Mouse (Mus musculus) small intestine, adult 2 months (tissue): Measurements from ENCODE around the gene Exosc2. TPM values are rescaled to one million over a fixed set of nuclear protein-coding genes. Genes with fewer than 3 reads are reported as not detected.
A peak's percentile ranks its signal among the peaks of the same experiment; 100 is the strongest.
"Not testable (repeated sequence)": the region's sequence is repeated elsewhere in the genome, so short reads cannot be mapped to it uniquely, and the experiment has no call there.

Experiments used
- H3K27ac ChIP-seq: fragments of 200-500 bp; 2 replicates; pipeline ENCODE4 v1.5.1; 2012; ENCODE audit warnings: low read depth, low read length, control low read depth, inconsistent platforms; ENCODE audit not compliant: insufficient read depth
- H3K27me3 ChIP-seq: fragments of 200-500 bp; 2 replicates; pipeline ENCODE4 v1.6.1; 2012; ENCODE audit warnings: mild to moderate bottlenecking, moderate library complexity, low read length, inconsistent platforms; ENCODE audit not compliant: control insufficient read depth, insufficient read depth
- H3K36me3 ChIP-seq: fragments of 200-500 bp; 2 replicates; pipeline ENCODE4 v1.6.1; 2012; ENCODE audit warnings: mild to moderate bottlenecking, low read length, control low read depth, inconsistent platforms; ENCODE audit not compliant: control insufficient read depth, insufficient read depth
- H3K4me1 ChIP-seq: fragments of 200-500 bp; 2 replicates; pipeline ENCODE4 v1.6.1; 2012; ENCODE audit warnings: low read length, inconsistent platforms, mixed read lengths; ENCODE audit not compliant: control insufficient read depth, insufficient read depth, insufficient read length
- H3K4me3 ChIP-seq: fragments of 200-500 bp; 2 replicates; pipeline ENCODE4 v1.5.1; 2012; ENCODE audit warnings: low read depth, mild to moderate bottlenecking, control low read depth, inconsistent platforms, low read length, moderate library complexity
- CTCF ChIP-seq: fragments of 200-500 bp; IDR thresholded peaks from 2 replicates; pipeline ENCODE4 v1.5.1; 2012; ENCODE audit warnings: low read depth, mild to moderate bottlenecking, control low read depth, inconsistent platforms, low read length, moderate library complexity, mixed read lengths; ENCODE audit not compliant: insufficient replicate concordance, insufficient read length; ENCODE audit errors: extremely low read depth
- POLR2A ChIP-seq: fragments of 200-500 bp; IDR thresholded peaks from 2 replicates; pipeline ENCODE4 v1.6.1; 2012; ENCODE audit warnings: low read depth, mild to moderate bottlenecking, control low read depth, inconsistent platforms, low read length, moderate library complexity
- WGBS: fragments of 180-500 bp; shearing (Covaris S2); methylation state at CpG from one replicate; pipeline ENCODE4 v1.1.7; 2018; 5-methylcytosine and 5-hydroxymethylcytosine counted together
- polyA plus RNA-seq: library from polyadenylated mRNA; depleted of rRNA; stranded (reverse); fragments of >200 nt; gene quantifications from 2 replicates; pipeline ENCODE4 v1.2.3, GENCODE M21; 2012

Exosc2 gene
- polyA plus RNA-seq, 1 experiment, result 4.0 TPM

- not testable (repeated sequence) for H3K27me3 ChIP-seq, H3K4me1 ChIP-seq, H3K27ac ChIP-seq, H3K4me3 ChIP-seq
- H3K36me3 ChIP-seq, result peaks cover 17% of the 10 kb centered on the region
- 83% methylated on average over 15 of the region's 15 CpGs for WGBS
- TF ChIP-seq CTCF, result peak; percentile 16; the same call in 1 of the 2 replicates
These were observed 10.7 kb downstream of the Exosc2 start for GRCm38 (mm10) chr2:31681051-31681707.

GRCm38 (mm10) chr2:31681731-31682235 is 11.3 kb downstream of the Exosc2 start:
- TF ChIP-seq POLR2A (no peak), CTCF (no peak)
- whole genome bisulfite sequencing, result 85% methylated on average over 6 of the region's 6 CpGs
- Histone ChIP-seq H3K27ac (no peak overlapping the region), H3K27me3 (no peaks in the 10 kb centered on the region), H3K36me3 (peaks cover 17% of the 10 kb centered on the region), H3K4me3 (no peak overlapping the region), H3K4me1 (no peaks in the 10 kb centered on the region)

- TF ChIP-seq CTCF (no peak), POLR2A (no peak)
- H3K27ac ChIP-seq, result no peak overlapping the region
- peaks cover 14% of the 10 kb centered on the region for H3K36me3 ChIP-seq
- 14% methylated on average over 2 of the region's 2 CpGs for WGBS
- H3K27me3 ChIP-seq, result no peaks in the 10 kb centered on the region
- 0 out of 2 replicates have a peak, but pooled peaks cover 4% of the 10 kb centered on the region for H3K4me1 ChIP-seq
- no peak overlapping the region for H3K4me3 ChIP-seq
These were observed 13.2 kb downstream of the Exosc2 start for GRCm38 (mm10) chr2:31683666-31684065.

- Histone ChIP-seq H3K27me3 (no peaks in the 10 kb centered on the region), H3K36me3 (peaks cover 3% of the 10 kb centered on the region; the same call in 1 of the 2 replicates), H3K27ac (peak within 1 kb of the TSS; percentile 84), H3K4me3 (peak within 1 kb of the TSS; percentile 83), H3K4me1 (peaks cover 7% of the 10 kb centered on the region; the same call in 1 of the 2 replicates)
- WGBS, result under 1% methylated on average over 64 of the region's 64 CpGs
- TF ChIP-seq POLR2A, result peak; percentile 92
- peak; percentile 24; the same call in 1 of the 2 replicates for TF ChIP-seq CTCF
These were observed 17.8 kb downstream of the Exosc2 start, which contains the start of gene Abl1 for GRCm38 (mm10) chr2:31688074-31688925. TSS of gene Abl1 (plus strand) at chr2:31688376.

- peak overlapping the region; percentile 84 for H3K27ac ChIP-seq
- no peaks in the 10 kb centered on the region for H3K27me3 ChIP-seq
- TF ChIP-seq POLR2A (no peak), CTCF (no peak)
- under 1% methylated on average over 12 of the region's 12 CpGs for WGBS
- H3K36me3 ChIP-seq, result peaks cover 5% of the 10 kb centered on the region
- peak overlapping the region; percentile 83 for H3K4me3 ChIP-seq
- H3K4me1 ChIP-seq, result peaks cover 7% of the 10 kb centered on the region; the same call in 1 of the 2 replicates
These were observed 18.5 kb downstream of the Exosc2 start for GRCm38 (mm10) chr2:31689045-31689444.

- H3K27ac ChIP-seq, result peak overlapping the region; percentile 84
- H3K4me1 ChIP-seq, result peaks cover 7% of the 10 kb centered on the region; the same call in 1 of the 2 replicates
- TF ChIP-seq CTCF (no peak), POLR2A (no peak)
- no peak overlapping the region; the same call in 1 of the 2 replicates for H3K4me3 ChIP-seq
- 25% methylated on average over 3 of the region's 3 CpGs for WGBS
- H3K36me3 ChIP-seq, result peaks cover 11% of the 10 kb centered on the region
- no peaks in the 10 kb centered on the region for H3K27me3 ChIP-seq
These were observed 19.5 kb downstream of the Exosc2 start for GRCm38 (mm10) chr2:31690063-31690462.

GRCm38 (mm10) chr2:31698209-31698608 is 27.7 kb downstream of the Exosc2 start:
- H3K27ac ChIP-seq, result no peak overlapping the region
- peaks cover 20% of the 10 kb centered on the region for H3K36me3 ChIP-seq
- no peak overlapping the region for H3K4me3 ChIP-seq
- no peaks in the 10 kb centered on the region for H3K27me3 ChIP-seq
- H3K4me1 ChIP-seq, result peaks cover 18% of the 10 kb centered on the region; the same call in 1 of the 2 replicates
- TF ChIP-seq CTCF, result peak; percentile 47; the same call in 1 of the 2 replicates
- TF ChIP-seq POLR2A, result no peak
